Mouse (Mus musculus): ENCODE measurements around the gene Adcy5. TPM values are rescaled to one million over a fixed set of nuclear protein-coding genes. Genes with fewer than 3 reads are reported as not detected.

Gene Adcy5
- polyA plus RNA-seq, 1 experiment, result not detected

DNA sequence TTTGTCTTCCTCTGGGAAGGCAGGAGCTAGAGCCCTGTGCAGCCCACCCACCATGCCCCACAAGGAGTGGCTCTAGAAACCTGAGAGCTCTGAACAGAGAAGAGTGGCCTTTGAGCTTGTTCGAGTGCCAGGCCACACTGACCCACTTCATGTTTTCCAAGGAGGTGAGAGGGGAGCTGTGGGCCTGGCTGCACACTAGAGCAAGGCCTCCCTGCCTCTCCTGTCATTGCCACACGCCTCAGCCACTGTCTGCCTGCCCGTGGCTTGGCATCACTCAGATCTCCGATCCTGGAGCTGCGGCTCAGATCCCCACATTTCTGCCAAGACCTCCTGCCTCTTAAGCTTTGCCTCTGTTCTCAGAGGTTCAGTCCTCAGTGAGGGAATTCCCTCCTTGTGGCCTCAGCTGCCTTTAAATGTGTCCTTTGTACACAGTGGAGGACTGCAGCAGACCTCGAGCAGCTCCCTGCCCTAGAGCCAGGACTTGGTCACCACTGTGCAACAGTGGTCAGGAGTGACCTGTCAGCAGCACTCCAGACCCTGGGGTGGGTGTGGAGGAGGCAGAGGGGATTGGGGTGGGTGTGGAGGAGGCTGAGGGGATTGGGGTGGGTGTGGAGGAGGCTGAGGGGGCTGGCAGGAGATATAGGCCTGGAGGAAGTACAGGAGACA is 62.3 kb downstream of the Adcy5 start:
- Histone ChIP-seq H3ac (ENCODE audit: control insufficient read depth, insufficient read length) (no peak overlapping the region), H3K79me2 (ENCODE audit: control insufficient read depth, insufficient read depth) (no peaks in the 10 kb centered on the region), H3K27me3 (ENCODE audit: control insufficient read depth, insufficient read depth, insufficient read length) (peaks cover 46% of the 10 kb centered on the region), H3K4me3 (no peak overlapping the region), H3K4me2 (ENCODE audit: low read depth) (no peak overlapping the region), H3K36me3 (ENCODE audit: control insufficient read depth, insufficient read depth) (no peaks in the 10 kb centered on the region)
- TF ChIP-seq MYOG (IDR thresholded peaks at IDR 0.05; ENCODE audit: control insufficient read depth in 1 of 3, insufficient read depth in 1 of 3, insufficient read length in 2 of 3, low read depth in 2 of 3) (no peak), REST (IDR thresholded peaks at IDR 0.05; ENCODE audit: insufficient read depth, insufficient read length) (no peak), POLR2A (IDR thresholded peaks at IDR 0.05; ENCODE audit: insufficient read length, low read depth) (no peak), MAX (IDR thresholded peaks at IDR 0.05; ENCODE audit: low read depth) (no peak)

DNA sequence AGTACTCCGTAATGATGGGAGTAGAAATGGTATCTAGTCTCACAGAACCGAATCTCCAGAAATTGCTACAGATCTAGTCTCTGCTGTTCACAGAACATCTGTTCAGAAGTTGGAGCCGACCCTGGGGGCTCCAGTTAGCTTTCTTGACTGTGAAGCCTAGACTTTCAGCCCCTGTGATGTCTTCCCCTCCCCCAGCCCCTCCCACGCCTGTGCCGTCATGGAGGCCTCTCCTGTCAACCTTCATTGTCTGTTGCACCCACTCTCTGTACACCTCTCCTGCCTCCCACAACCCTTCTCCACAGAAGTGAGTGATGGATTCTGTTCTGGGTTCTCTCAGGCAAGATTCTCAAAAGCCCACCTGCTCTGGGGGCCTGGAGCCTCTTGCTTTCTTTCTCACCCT is 65.7 kb downstream of the Adcy5 start:
- peaks cover 72% of the 10 kb centered on the region for H3K27me3 ChIP-seq (ENCODE audit: control insufficient read depth, insufficient read depth, insufficient read length)
- no peaks in the 10 kb centered on the region for H3K79me2 ChIP-seq (ENCODE audit: control insufficient read depth, insufficient read depth)
- no peak overlapping the region for H3K4me2 ChIP-seq (ENCODE audit: low read depth)
- no peaks in the 10 kb centered on the region for H3K36me3 ChIP-seq (ENCODE audit: control insufficient read depth, insufficient read depth)
- H3ac ChIP-seq (ENCODE audit: control insufficient read depth, insufficient read length), result no peak overlapping the region
- no peak overlapping the region for H3K4me3 ChIP-seq
- TF ChIP-seq MAX (IDR thresholded peaks at IDR 0.05; ENCODE audit: low read depth) (no peak), POLR2AphosphoS2 (IDR thresholded peaks at IDR 0.05; ENCODE audit: insufficient read length, low read depth) (no peak), CEBPB (IDR thresholded peaks at IDR 0.05; ENCODE audit: insufficient read depth, poor library complexity, severe bottlenecking) (no peak), MYOD1 (IDR thresholded peaks at IDR 0.05; ENCODE audit: control insufficient read depth in 1 of 3, insufficient read length in 2 of 3, low read depth in 2 of 3) (no peak), REST (IDR thresholded peaks at IDR 0.05; ENCODE audit: insufficient read depth, insufficient read length) (no peak), POLR2A (IDR thresholded peaks at IDR 0.05; ENCODE audit: insufficient read length, low read depth) (no peak), MYOG (IDR thresholded peaks at IDR 0.05; ENCODE audit: control insufficient read depth in 1 of 3, insufficient read depth in 1 of 3, insufficient read length in 2 of 3, low read depth in 2 of 3) (no peak), USF1 (IDR thresholded peaks at IDR 0.05; ENCODE audit: low read depth) (no peak), SRF (IDR thresholded peaks at IDR 0.05; ENCODE audit: control insufficient read depth, insufficient read length, low read depth) (no peak), TCF12 (IDR thresholded peaks at IDR 0.05; ENCODE audit: insufficient read depth, poor library complexity, severe bottlenecking) (no peak), TCF3 (IDR thresholded peaks at IDR 0.05; ENCODE audit: insufficient read length, low read depth) (no peak), E2F4 (IDR thresholded peaks at IDR 0.05; ENCODE audit: insufficient read depth) (no peak)

DNA sequence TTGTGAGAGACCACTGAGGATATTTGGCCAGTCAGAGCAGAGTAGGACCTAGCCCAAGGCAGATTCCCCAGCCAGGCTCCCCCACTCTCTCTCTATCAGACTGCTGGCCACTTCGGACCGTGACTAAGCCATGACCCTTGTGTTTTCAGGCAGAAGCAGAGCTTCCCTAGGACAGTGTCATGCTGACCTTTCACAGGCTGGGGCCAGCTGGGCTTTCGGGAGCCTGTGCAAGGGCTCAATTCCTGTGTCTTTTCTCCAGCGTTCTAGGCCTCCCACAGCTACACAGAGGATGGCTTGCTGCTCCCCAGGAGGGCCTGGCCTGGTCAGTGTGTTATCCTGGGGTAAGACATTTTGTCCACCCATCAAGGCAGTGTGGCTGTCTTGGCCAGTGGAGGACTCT is 66.9 kb downstream of the Adcy5 start:
- H3K4me3 ChIP-seq, result no peak overlapping the region
- H3K4me2 ChIP-seq (ENCODE audit: low read depth), result no peak overlapping the region
- no peaks in the 10 kb centered on the region for H3K36me3 ChIP-seq (ENCODE audit: control insufficient read depth, insufficient read depth)
- H3K27me3 ChIP-seq (ENCODE audit: control insufficient read depth, insufficient read depth, insufficient read length), result peaks cover 74% of the 10 kb centered on the region
- H3K79me2 ChIP-seq (ENCODE audit: control insufficient read depth, insufficient read depth), result no peaks in the 10 kb centered on the region
- TF ChIP-seq CEBPB (IDR thresholded peaks at IDR 0.05; ENCODE audit: insufficient read depth, poor library complexity, severe bottlenecking), result no peak
- no peak for TF ChIP-seq REST (IDR thresholded peaks at IDR 0.05; ENCODE audit: insufficient read depth, insufficient read length)
- no peak for TF ChIP-seq TCF12 (IDR thresholded peaks at IDR 0.05; ENCODE audit: insufficient read depth, poor library complexity, severe bottlenecking)
- TF ChIP-seq SRF (IDR thresholded peaks at IDR 0.05; ENCODE audit: control insufficient read depth, insufficient read length, low read depth), result no peak
- TF ChIP-seq MYOG (IDR thresholded peaks at IDR 0.05; ENCODE audit: control insufficient read depth in 1 of 3, insufficient read depth in 1 of 3, insufficient read length in 2 of 3, low read depth in 2 of 3), result no peak
- no peak for TF ChIP-seq E2F4 (IDR thresholded peaks at IDR 0.05; ENCODE audit: insufficient read depth)
- TF ChIP-seq POLR2A (IDR thresholded peaks at IDR 0.05; ENCODE audit: insufficient read length, low read depth), result no peak
- no peak for TF ChIP-seq USF1 (IDR thresholded peaks at IDR 0.05; ENCODE audit: low read depth)
- TF ChIP-seq TCF3 (IDR thresholded peaks at IDR 0.05; ENCODE audit: insufficient read length, low read depth), result no peak
- no peak overlapping the region for H3ac ChIP-seq (ENCODE audit: control insufficient read depth, insufficient read length)

DNA sequence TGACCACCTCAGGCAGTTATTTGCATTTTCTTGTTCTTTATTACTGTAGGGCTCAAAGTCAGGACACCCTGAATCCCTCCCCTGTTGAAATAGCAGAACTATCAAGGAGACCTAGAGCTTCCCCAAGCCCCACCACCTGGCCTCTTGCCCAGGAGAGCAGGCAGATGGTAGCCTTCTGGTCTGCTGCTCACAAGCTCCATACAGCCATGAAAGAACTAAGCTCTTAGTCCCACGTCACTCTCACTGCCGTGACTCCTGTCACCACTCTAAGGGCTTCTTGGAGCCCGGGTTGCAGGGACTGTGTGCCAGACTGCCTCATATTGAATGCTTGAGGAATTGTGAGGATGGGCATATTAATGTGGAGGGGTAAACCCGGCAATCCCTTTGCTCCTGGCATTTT is 69.3 kb downstream of the Adcy5 start:
- no peaks in the 10 kb centered on the region for H3K79me2 ChIP-seq (ENCODE audit: control insufficient read depth, insufficient read depth)
- no peak overlapping the region for H3K4me2 ChIP-seq (ENCODE audit: low read depth)
- H3K36me3 ChIP-seq (ENCODE audit: control insufficient read depth, insufficient read depth), result no peaks in the 10 kb centered on the region
- peaks cover 54% of the 10 kb centered on the region for H3K27me3 ChIP-seq (ENCODE audit: control insufficient read depth, insufficient read depth, insufficient read length)
- H3K4me3 ChIP-seq, result no peak overlapping the region
- TF ChIP-seq MAX (IDR thresholded peaks at IDR 0.05; ENCODE audit: low read depth), result no peak
- no peak for TF ChIP-seq TCF3 (IDR thresholded peaks at IDR 0.05; ENCODE audit: insufficient read length, low read depth)
- TF ChIP-seq POLR2AphosphoS2 (IDR thresholded peaks at IDR 0.05; ENCODE audit: insufficient read length, low read depth), result no peak
- no peak for TF ChIP-seq REST (IDR thresholded peaks at IDR 0.05; ENCODE audit: insufficient read depth, insufficient read length)
- TF ChIP-seq CEBPB (IDR thresholded peaks at IDR 0.05; ENCODE audit: insufficient read depth, poor library complexity, severe bottlenecking), result no peak
- TF ChIP-seq MYOD1 (IDR thresholded peaks at IDR 0.05; ENCODE audit: control insufficient read depth in 1 of 3, insufficient read length in 2 of 3, low read depth in 2 of 3), result no peak
- TF ChIP-seq SRF (IDR thresholded peaks at IDR 0.05; ENCODE audit: control insufficient read depth, insufficient read length, low read depth), result no peak
- TF ChIP-seq MYOG (IDR thresholded peaks at IDR 0.05; ENCODE audit: control insufficient read depth in 1 of 3, insufficient read depth in 1 of 3, insufficient read length in 2 of 3, low read depth in 2 of 3), result no peak
- no peak for TF ChIP-seq TCF12 (IDR thresholded peaks at IDR 0.05; ENCODE audit: insufficient read depth, poor library complexity, severe bottlenecking)
- no peak for TF ChIP-seq USF1 (IDR thresholded peaks at IDR 0.05; ENCODE audit: low read depth)
- TF ChIP-seq E2F4 (IDR thresholded peaks at IDR 0.05; ENCODE audit: insufficient read depth), result no peak
- TF ChIP-seq POLR2A (IDR thresholded peaks at IDR 0.05; ENCODE audit: insufficient read length, low read depth), result no peak
- no peak overlapping the region for H3ac ChIP-seq (ENCODE audit: control insufficient read depth, insufficient read length)

DNA sequence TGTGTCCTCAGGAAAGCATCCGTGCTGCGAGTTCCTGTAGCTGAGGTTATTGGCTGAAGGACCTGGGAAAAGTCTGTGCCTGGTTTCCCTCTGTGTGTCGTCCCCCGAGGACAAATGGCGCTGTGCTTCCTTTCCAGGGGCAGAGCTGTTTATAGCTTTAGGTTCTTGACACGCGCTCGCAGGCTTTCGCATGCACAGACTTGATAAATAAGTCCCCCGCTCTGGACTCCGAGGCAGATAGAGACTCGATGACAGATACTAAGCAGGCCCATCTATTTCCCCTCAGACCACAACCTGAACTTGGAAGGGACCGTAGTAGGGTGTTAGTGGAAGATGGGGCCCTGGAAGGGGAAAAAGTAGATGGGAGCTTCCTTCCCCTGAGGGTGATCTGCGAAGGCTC is 70.0 kb downstream of the Adcy5 start:
- Histone ChIP-seq H3K27me3 (ENCODE audit: control insufficient read depth, insufficient read depth, insufficient read length) (peaks cover 52% of the 10 kb centered on the region), H3K79me2 (ENCODE audit: control insufficient read depth, insufficient read depth) (no peaks in the 10 kb centered on the region), H3ac (ENCODE audit: control insufficient read depth, insufficient read length) (no peak overlapping the region), H3K36me3 (ENCODE audit: control insufficient read depth, insufficient read depth) (no peaks in the 10 kb centered on the region), H3K4me2 (ENCODE audit: low read depth) (no peak overlapping the region), H3K4me3 (no peak overlapping the region)
- TF ChIP-seq POLR2AphosphoS2 (IDR thresholded peaks at IDR 0.05; ENCODE audit: insufficient read length, low read depth), result no peak
- no peak for TF ChIP-seq USF1 (IDR thresholded peaks at IDR 0.05; ENCODE audit: low read depth)
- no peak for TF ChIP-seq TCF12 (IDR thresholded peaks at IDR 0.05; ENCODE audit: insufficient read depth, poor library complexity, severe bottlenecking)
- TF ChIP-seq POLR2A (IDR thresholded peaks at IDR 0.05; ENCODE audit: insufficient read length, low read depth), result no peak
- TF ChIP-seq CEBPB (IDR thresholded peaks at IDR 0.05; ENCODE audit: insufficient read depth, poor library complexity, severe bottlenecking), result no peak
- TF ChIP-seq MAX (IDR thresholded peaks at IDR 0.05; ENCODE audit: low read depth), result no peak
- no peak for TF ChIP-seq MYOD1 (IDR thresholded peaks at IDR 0.05; ENCODE audit: control insufficient read depth in 1 of 3, insufficient read length in 2 of 3, low read depth in 2 of 3)
- no peak for TF ChIP-seq TCF3 (IDR thresholded peaks at IDR 0.05; ENCODE audit: insufficient read length, low read depth)
- TF ChIP-seq SRF (IDR thresholded peaks at IDR 0.05; ENCODE audit: control insufficient read depth, insufficient read length, low read depth), result no peak
